Mouse (Mus musculus) intestine, postnatal 0 days (tissue): Measurements from ENCODE around the gene Hoxb2. TPM values are rescaled to one million over a fixed set of nuclear protein-coding genes. Genes with fewer than 3 reads are reported as not detected.
A peak's percentile ranks its signal among the peaks of the same experiment; 100 is the strongest.

ENCODE experiments used
- ATAC-seq: fragments of 200-750 bp; cut with Nextera tagmentation; 2 replicates; pipeline ENCODE4 v1.8.0; 2017; ENCODE audit warnings: mild to moderate bottlenecking, moderate TSS enrichment, moderate library complexity
- H3K27ac ChIP-seq: fragments of 300-500 bp; sonication (generic); 2 replicates; pipeline ENCODE4 v1.5.1; 2014; ENCODE audit warnings: mild to moderate bottlenecking, low read depth, low read length, moderate library complexity
- H3K27me3 ChIP-seq: fragments of 300-500 bp; sonication (generic); replicated peaks from 2 replicates; pipeline ENCODE4 v1.6.1; 2014; ENCODE audit warnings: low read length, mixed read lengths; ENCODE audit not compliant: control insufficient read depth, insufficient read depth
- H3K36me3 ChIP-seq: fragments of 300-500 bp; sonication (generic); 2 replicates; pipeline ENCODE4 v1.6.1; 2014; ENCODE audit warnings: mild to moderate bottlenecking, moderate library complexity; ENCODE audit not compliant: control insufficient read depth, insufficient read depth
- H3K4me1 ChIP-seq: fragments of 300-500 bp; sonication (generic); replicated peaks from 2 replicates; pipeline ENCODE4 v1.6.1; 2014; ENCODE audit warnings: antibody characterized with exemption, low read length, mixed read lengths; ENCODE audit not compliant: control insufficient read depth, insufficient read depth
- H3K4me2 ChIP-seq: fragments of 300-500 bp; sonication (generic); replicated peaks from 2 replicates; pipeline ENCODE4 v1.6.1; 2014; ENCODE audit warnings: low read depth, mild to moderate bottlenecking, moderate library complexity
- H3K4me3 ChIP-seq: fragments of 300-500 bp; sonication (generic); 2 replicates; pipeline ENCODE4 v1.5.1; 2014; ENCODE audit warnings: low read depth, low read length
- H3K9ac ChIP-seq: fragments of 300-500 bp; sonication (generic); 2 replicates; pipeline ENCODE4 v1.6.1; 2014; ENCODE audit warnings: mild to moderate bottlenecking, low read depth, low read length
- H3K9me3 ChIP-seq: fragments of 300-500 bp; sonication (generic); 2 replicates; pipeline ENCODE4 v1.6.1; 2016; ENCODE audit warnings: mixed run types; ENCODE audit not compliant: control insufficient read depth
- CTCF ChIP-seq: sonication (generic); IDR thresholded peaks from 2 replicates; pipeline ENCODE4 v1.5.1; 2016; ENCODE audit warnings: low read depth, mild to moderate bottlenecking, control low read depth, antibody characterized with exemption, moderate library complexity
- whole genome bisulfite sequencing: fragments of 180-500 bp; shearing (Covaris S2); extraction: QIAGEN DNeasy Blood & Tissue Kit; methylation state at CpG from one replicate; pipeline ENCODE4 v1.1.7; 2014; 5-methylcytosine and 5-hydroxymethylcytosine counted together
- polyA plus RNA-seq: library from polyadenylated mRNA; unstranded; fragments of >200 nt; fragmentation: Nextera tagmentation; extraction: Ambion mirVana; gene quantifications from 2 replicates; pipeline ENCODE4 v1.2.1, GENCODE M21; 2015

The Hoxb2 gene
- polyA plus RNA-seq, 1 experiment from 2014 or later, result 8.4 TPM

DNA sequence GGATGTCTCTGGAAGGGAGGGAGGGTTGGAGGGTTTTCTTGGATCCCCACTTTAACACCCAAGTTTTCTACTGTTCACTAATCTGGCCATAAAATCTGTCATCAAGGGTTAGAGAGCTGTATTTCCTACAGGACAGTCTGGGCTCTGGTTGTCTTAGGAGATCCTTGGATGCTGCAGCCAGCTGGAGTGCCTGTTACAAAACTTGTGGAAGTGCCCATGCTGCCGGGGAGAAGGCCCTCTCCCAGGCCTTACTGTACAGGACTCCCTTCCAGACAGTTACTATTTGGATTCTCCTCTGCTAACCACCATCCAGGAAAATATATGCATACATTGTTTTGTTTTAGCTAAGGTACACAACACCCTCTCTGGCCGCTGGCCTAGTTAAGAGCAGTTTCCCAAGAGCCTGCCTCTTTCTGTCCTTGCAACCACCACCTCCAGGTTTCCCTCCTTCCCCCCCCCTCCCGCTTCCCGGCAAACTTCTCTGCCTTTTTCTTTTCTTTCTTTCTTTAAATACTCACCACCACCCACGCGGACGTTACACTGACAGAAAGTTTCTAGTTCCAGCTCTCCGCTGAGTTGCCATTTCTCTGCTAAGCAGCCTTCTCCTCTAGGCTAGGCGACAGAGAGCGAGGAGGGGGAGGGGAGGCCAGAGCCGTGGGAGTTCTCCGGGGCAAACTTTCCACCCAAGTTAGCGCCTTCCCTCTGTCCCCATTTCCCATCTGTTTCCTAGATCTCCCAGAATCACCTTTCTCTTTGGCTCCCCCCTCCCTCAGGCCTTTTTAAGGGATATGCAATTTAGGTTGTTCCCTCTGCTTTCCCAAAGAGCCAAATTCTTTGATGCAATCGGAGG, 609 bp upstream of the Hoxb2 start:
- Histone ChIP-seq H3K27ac (no peak overlapping the region; the same call in 1 of the 2 replicates), H3K4me1 (peaks cover 6% of the 10 kb centered on the region; the same call in 1 of the 2 replicates), H3K9ac (no peak overlapping the region), H3K9me3 (no peaks in the 10 kb centered on the region), H3K27me3 (peaks cover 28% of the 10 kb centered on the region), H3K4me2 (peak overlapping the region; percentile 22), H3K4me3 (no peak overlapping the region), H3K36me3 (no peaks in the 10 kb centered on the region; the same call in 1 of the 2 replicates)
- WGBS, result 34% methylated on average over 14 of the region's 14 CpGs
- no peak for TF ChIP-seq CTCF
- no peak for ATAC-seq

DNA sequence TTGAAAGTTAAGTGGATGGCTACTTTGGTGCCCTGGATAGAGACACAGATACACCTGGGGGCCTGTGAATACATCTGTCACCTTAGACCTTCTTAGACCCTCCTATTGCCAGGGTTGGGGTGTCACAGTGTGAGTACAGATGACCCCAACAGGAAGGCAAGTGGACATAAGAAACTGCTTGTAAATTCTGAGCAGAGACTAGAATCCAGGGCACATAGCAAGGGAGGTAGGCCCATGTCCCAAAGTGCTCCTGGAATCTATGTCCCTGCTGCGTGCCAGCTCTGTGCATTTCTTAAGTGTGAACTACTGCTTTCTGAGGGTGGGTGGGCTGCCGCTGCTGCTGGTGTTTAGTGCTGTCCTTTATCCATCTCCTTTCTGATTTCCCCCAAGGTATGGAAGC, 466 bp downstream of the Hoxb2 start:
- Histone ChIP-seq H3K27me3 (peaks cover 28% of the 10 kb centered on the region), H3K4me3 (no peak overlapping the region), H3K9me3 (no peaks in the 10 kb centered on the region), H3K36me3 (no peaks in the 10 kb centered on the region; the same call in 1 of the 2 replicates), H3K9ac (no peak overlapping the region), H3K4me1 (peaks cover 6% of the 10 kb centered on the region; the same call in 1 of the 2 replicates), H3K4me2 (peak overlapping the region; percentile 63; the same call in 1 of the 2 replicates), H3K27ac (0 out of 2 replicates have a peak overlapping the region, but pooled peaks have one; percentile 50)
- no peak for TF ChIP-seq CTCF
- 69% methylated on average over 2 of the region's 2 CpGs for WGBS
- ATAC-seq, result no peak

- H3K9me3 ChIP-seq, result no peaks in the 10 kb centered on the region
- TF ChIP-seq CTCF, result no peak
- no peak for ATAC-seq
- peaks cover 3% of the 10 kb centered on the region; the same call in 1 of the 2 replicates for H3K4me1 ChIP-seq
- no peaks in the 10 kb centered on the region; the same call in 1 of the 2 replicates for H3K36me3 ChIP-seq
- peaks cover 25% of the 10 kb centered on the region for H3K27me3 ChIP-seq
- peak overlapping the region; percentile 82; the same call in 1 of the 2 replicates for H3K27ac ChIP-seq
- H3K9ac ChIP-seq, result no peak overlapping the region
- peak overlapping the region; percentile 63 for H3K4me2 ChIP-seq
- peak overlapping the region; percentile 58; the same call in 1 of the 2 replicates for H3K4me3 ChIP-seq
- WGBS, result 31% methylated on average over 11 of the region's 11 CpGs
Observed at GRCm38 (mm10) chr11:96351312-96351711, 987 bp downstream of the Hoxb2 start.

DNA sequence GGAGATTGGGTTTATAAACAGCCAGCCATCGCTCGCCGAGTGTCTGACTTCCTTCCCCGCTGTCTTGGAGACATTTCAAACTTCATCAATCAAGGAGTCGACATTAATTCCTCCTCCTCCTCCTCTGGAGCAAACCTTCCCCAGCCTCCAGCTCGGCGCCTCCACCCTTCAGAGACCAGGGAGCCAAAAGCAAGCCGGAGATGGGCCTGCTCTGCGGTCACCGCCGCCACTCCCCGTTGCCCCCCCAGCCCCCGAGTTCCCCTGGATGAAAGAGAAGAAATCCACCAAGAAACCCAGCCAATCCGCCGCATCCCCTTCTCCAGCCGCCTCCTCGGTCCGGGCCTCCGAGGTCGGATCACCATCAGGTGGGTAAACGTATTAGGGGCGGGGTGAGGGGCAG, 1.5 kb downstream of the Hoxb2 start:
- Histone ChIP-seq H3K9ac (peak overlapping the region; percentile 84), H3K4me1 (0 out of 2 replicates have a peak, but pooled peaks cover 3% of the 10 kb centered on the region), H3K9me3 (no peaks in the 10 kb centered on the region)

GRCm38 (mm10) chr11:96352691-96353521, 2.6 kb downstream of the Hoxb2 start:
- under 1% methylated on average over 75 of the region's 75 CpGs for WGBS
- Histone ChIP-seq H3K9ac (peak overlapping the region; percentile 84), H3K9me3 (no peaks in the 10 kb centered on the region), H3K27ac (peak overlapping the region; percentile 82), H3K4me3 (peak overlapping the region; percentile 58), H3K4me2 (peak overlapping the region; percentile 63), H3K36me3 (no peaks in the 10 kb centered on the region), H3K27me3 (peaks cover 24% of the 10 kb centered on the region), H3K4me1 (0 out of 2 replicates have a peak, but pooled peaks cover 3% of the 10 kb centered on the region)
- no peak for TF ChIP-seq CTCF
- no peak for ATAC-seq

More for the DNA sequence above, 1.5 kb downstream of the Hoxb2 start:
- no peak for ATAC-seq
- H3K4me2 ChIP-seq, result peak overlapping the region; percentile 63
- no peak for TF ChIP-seq CTCF
- H3K27ac ChIP-seq, result peak overlapping the region; percentile 82
- peaks cover 24% of the 10 kb centered on the region for H3K27me3 ChIP-seq
- 13% methylated on average over 22 of the region's 22 CpGs for WGBS
- peak overlapping the region; percentile 58 for H3K4me3 ChIP-seq
- no peaks in the 10 kb centered on the region for H3K36me3 ChIP-seq

GRCm38 (mm10) chr11:96353522-96353841, 3.2 kb downstream of the Hoxb2 start:
- no peak for TF ChIP-seq CTCF
- Histone ChIP-seq H3K4me2 (peak overlapping the region; percentile 63), H3K9ac (peak overlapping the region; percentile 84), H3K9me3 (no peaks in the 10 kb centered on the region), H3K27ac (peak overlapping the region; percentile 82), H3K27me3 (peaks cover 24% of the 10 kb centered on the region), H3K4me1 (0 out of 2 replicates have a peak, but pooled peaks cover 3% of the 10 kb centered on the region), H3K4me3 (peak overlapping the region; percentile 58), H3K36me3 (no peaks in the 10 kb centered on the region)
- no peak for ATAC-seq
- 16% methylated on average over 14 of the region's 14 CpGs for WGBS
